Mouse (Mus musculus) liver, postnatal 0 days (tissue): ENCODE measurements around the gene Ifngr1.

Experiments used
- CTCF ChIP-seq: sonication (generic); IDR thresholded peaks from 2 replicates; pipeline ENCODE4 v1.5.1; 2016; ENCODE audit warnings: antibody characterized with exemption, low read depth
- EP300 ChIP-seq: IDR thresholded peaks from 2 replicates; pipeline ENCODE4 v1.6.1; 2016; ENCODE audit warnings: antibody characterized with exemption, low read depth, mild to moderate bottlenecking

GRCm38 (mm10) chr10:19585860-19586259, 5.9 kb upstream of the Ifngr1 start:
- TF ChIP-seq CTCF, result no peak
- peak; percentile 77 for TF ChIP-seq EP300
